Mouse (Mus musculus): ENCODE data around the gene Tmeff1. TPM values are rescaled to one million over a fixed set of nuclear protein-coding genes. Genes with fewer than 3 reads are reported as not detected.

Tmeff1 gene
- polyA plus RNA-seq, 1 experiment, result not detected

DNA sequence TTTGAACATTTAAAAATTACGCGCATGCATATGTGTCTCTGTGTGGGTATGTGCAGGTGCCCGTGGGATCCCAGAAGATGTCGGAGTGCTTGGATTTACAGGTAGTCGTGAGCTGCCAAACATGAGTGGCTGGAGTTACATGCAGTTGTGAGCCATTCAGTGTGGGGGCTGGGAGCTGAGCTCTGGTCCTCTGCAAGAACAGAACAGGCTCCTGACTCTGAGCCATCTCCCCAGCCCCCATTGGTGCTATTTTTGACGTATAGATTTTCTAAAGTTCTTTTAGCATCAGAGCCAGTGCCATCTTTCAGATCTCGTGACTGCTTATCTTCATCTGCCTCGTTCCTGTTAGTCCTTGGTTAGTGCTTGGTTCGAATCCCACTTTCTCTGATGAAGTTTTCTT lies 24.5 kb downstream of the Tmeff1 start:
- Histone ChIP-seq H3K9me3 (no peaks in the 10 kb centered on the region), H3K27me3 (replicated peaks) (no peaks in the 10 kb centered on the region), H3K4me1 (no peaks in the 10 kb centered on the region), H3K36me3 (replicated peaks; ENCODE audit: low read length) (no peaks in the 10 kb centered on the region), H3K4me3 (replicated peaks) (no peak overlapping the region)
- TF ChIP-seq FLI1 (IDR thresholded peaks at IDR 0.05; ENCODE audit: low read length) (no peak), GATA1 (IDR thresholded peaks at IDR 0.05; ENCODE audit: borderline replicate concordance, low read length) (no peak)

DNA sequence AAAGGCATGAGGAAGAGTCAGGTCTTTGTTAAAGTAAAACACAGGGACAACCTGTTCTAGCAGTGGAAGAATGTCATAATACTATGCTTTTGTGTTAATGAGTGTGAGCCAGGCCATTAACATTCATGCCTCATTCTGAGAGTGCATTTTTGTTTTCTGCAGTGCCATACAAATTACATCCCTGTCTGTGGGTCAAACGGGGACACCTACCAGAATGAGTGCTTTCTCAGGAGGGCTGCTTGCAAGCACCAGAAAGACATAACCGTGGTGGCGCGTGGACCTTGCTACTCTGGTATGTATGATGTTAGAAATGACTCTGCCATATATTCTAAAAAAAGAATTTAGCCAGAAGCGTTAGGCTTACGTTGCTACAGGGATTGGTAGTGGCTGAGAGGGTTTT lies 25.3 kb downstream of the Tmeff1 start:
- Histone ChIP-seq H3K27me3 (replicated peaks) (no peaks in the 10 kb centered on the region), H3K4me1 (no peaks in the 10 kb centered on the region), H3K36me3 (replicated peaks; ENCODE audit: low read length) (no peaks in the 10 kb centered on the region), H3K9me3 (no peaks in the 10 kb centered on the region), H3K4me3 (replicated peaks) (no peak overlapping the region)
- TF ChIP-seq GATA1 (IDR thresholded peaks at IDR 0.05; ENCODE audit: borderline replicate concordance, low read length), result no peak
- no peak for TF ChIP-seq FLI1 (IDR thresholded peaks at IDR 0.05; ENCODE audit: low read length)

DNA sequence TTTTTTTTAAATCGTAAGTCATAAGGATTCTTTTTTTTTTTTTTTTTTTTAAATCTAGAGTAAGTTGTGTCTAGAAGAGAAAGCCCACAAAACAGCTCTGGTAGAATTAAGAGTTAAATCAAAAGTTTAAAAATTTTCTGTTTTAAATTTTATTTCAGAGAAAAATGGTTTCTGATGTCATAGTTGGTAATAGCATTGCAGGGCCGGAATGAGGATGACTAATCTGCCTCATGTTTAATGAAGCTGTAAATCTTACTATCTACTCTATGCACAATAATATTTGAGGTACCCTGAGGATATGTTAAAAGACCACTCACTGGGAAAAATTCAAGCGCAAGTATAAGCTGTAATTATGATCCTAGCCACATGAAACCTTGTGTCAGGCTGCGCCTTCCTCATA lies 30.5 kb downstream of the Tmeff1 start:
- Histone ChIP-seq H3K27me3 (replicated peaks) (no peaks in the 10 kb centered on the region), H3K4me1 (no peaks in the 10 kb centered on the region), H3K36me3 (replicated peaks; ENCODE audit: low read length) (no peaks in the 10 kb centered on the region), H3K4me3 (replicated peaks) (no peak overlapping the region), H3K9me3 (peaks cover 10% of the 10 kb centered on the region)
- TF ChIP-seq FLI1 (IDR thresholded peaks at IDR 0.05; ENCODE audit: low read length), result no peak
- TF ChIP-seq GATA1 (IDR thresholded peaks at IDR 0.05; ENCODE audit: borderline replicate concordance, low read length), result no peak

DNA sequence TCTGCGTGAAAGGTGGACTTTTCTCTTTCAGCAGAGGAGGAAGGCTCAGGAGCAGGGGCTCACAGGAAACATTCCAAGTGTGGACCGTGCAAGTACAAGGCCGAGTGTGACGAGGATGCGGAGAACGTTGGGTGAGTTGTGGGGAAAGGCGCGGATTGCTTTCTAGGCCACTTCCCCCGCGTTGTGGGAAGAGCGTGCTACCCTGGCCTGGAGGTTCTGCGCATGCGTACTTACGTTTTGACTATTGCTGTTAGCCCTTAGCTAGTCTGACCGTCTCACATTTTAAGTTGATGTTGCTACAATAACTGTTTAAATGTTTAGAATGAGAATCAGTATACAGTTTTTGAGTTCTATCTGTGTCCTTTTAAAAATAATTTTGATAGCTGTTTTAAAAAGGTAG lies 32.2 kb downstream of the Tmeff1 start:
- Histone ChIP-seq H3K36me3 (replicated peaks; ENCODE audit: low read length) (no peaks in the 10 kb centered on the region), H3K9me3 (peaks cover 10% of the 10 kb centered on the region), H3K27me3 (replicated peaks) (no peaks in the 10 kb centered on the region), H3K4me1 (no peaks in the 10 kb centered on the region), H3K4me3 (replicated peaks) (no peak overlapping the region)
- TF ChIP-seq FLI1 (IDR thresholded peaks at IDR 0.05; ENCODE audit: low read length) (no peak), GATA1 (IDR thresholded peaks at IDR 0.05; ENCODE audit: borderline replicate concordance, low read length) (no peak)

DNA sequence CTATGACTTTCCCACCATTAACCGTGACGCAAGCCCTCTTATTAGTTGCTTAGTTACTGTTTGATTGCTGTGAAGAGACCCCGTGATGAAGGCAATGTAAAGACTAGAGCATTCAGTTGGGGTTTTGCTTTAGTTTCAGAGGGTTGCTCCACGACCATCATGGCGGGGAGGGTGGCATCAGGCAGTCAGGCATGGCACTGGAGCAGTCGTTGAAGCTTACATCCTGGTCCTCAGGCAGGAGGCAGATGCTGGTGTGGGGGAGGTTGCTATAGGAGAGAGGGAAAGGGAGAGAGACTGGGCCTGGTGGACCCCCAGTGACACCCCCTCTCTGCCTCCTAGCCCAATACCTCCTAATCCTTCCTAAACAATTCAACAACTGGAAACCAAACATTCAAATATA lies 35.1 kb downstream of the Tmeff1 start:
- H3K4me1 ChIP-seq, result no peaks in the 10 kb centered on the region
- no peak overlapping the region for H3K4me3 ChIP-seq (replicated peaks)
- H3K27me3 ChIP-seq (replicated peaks), result no peaks in the 10 kb centered on the region
- no peak for TF ChIP-seq GATA1 (IDR thresholded peaks at IDR 0.05; ENCODE audit: borderline replicate concordance, low read length)
- TF ChIP-seq FLI1 (IDR thresholded peaks at IDR 0.05; ENCODE audit: low read length), result no peak
- H3K9me3 ChIP-seq, result peaks cover 27% of the 10 kb centered on the region
- no peaks in the 10 kb centered on the region for H3K36me3 ChIP-seq (replicated peaks; ENCODE audit: low read length)

DNA sequence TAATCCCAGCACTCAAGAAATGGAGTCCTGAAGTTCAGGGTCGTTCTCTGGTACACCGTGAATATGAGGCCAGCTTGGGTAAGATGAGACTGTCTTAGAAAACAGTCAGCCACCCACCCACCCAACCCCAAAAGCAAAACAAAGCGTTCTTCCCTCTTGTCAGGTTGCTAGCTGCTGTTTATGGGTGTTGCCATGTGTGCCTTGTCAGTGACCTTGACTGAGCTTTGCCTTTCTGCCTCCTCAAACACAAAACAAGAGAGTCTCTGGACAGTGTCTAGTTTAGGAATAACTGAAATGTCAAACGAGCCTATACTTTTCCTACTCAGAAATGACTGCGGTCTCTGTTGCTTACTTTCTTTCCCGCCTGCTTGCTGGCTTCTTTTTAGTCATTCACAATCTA lies 37.3 kb downstream of the Tmeff1 start:
- H3K4me3 ChIP-seq (replicated peaks), result no peak overlapping the region
- TF ChIP-seq GATA1 (IDR thresholded peaks at IDR 0.05; ENCODE audit: borderline replicate concordance, low read length) (no peak), FLI1 (IDR thresholded peaks at IDR 0.05; ENCODE audit: low read length) (no peak)

DNA sequence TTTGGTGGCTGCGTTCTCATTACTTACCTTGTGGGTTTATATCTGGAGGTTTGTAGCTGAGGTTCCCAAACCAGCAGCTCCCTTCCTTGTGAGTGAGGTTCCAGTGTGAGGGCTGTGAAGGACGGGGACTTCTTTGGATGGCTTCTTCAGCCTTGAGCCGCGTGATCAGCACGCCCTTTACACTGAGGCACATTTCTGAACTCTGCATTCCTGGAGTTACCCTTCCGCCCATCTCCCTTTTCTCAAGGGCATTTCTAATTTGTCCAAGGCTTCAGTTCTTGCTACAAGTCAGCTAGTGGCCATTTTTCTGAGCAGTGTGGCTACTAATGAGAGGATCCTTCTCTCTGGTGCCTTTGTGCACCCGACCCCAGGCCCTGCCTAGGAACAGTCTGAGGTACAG lies 38.0 kb downstream of the Tmeff1 start:
- no peak overlapping the region for H3K4me3 ChIP-seq (replicated peaks)
- peaks cover 33% of the 10 kb centered on the region for H3K9me3 ChIP-seq
- TF ChIP-seq GATA1 (IDR thresholded peaks at IDR 0.05; ENCODE audit: borderline replicate concordance, low read length) (no peak), FLI1 (IDR thresholded peaks at IDR 0.05; ENCODE audit: low read length) (no peak)
- no peaks in the 10 kb centered on the region for H3K36me3 ChIP-seq (replicated peaks; ENCODE audit: low read length)
- H3K4me1 ChIP-seq, result no peaks in the 10 kb centered on the region
- no peaks in the 10 kb centered on the region for H3K27me3 ChIP-seq (replicated peaks)

More for the DNA sequence above, 37.3 kb downstream of the Tmeff1 start:
- H3K9me3 ChIP-seq, result peaks cover 28% of the 10 kb centered on the region
- no peaks in the 10 kb centered on the region for H3K27me3 ChIP-seq (replicated peaks)
- H3K4me1 ChIP-seq, result no peaks in the 10 kb centered on the region
- no peaks in the 10 kb centered on the region for H3K36me3 ChIP-seq (replicated peaks; ENCODE audit: low read length)

DNA sequence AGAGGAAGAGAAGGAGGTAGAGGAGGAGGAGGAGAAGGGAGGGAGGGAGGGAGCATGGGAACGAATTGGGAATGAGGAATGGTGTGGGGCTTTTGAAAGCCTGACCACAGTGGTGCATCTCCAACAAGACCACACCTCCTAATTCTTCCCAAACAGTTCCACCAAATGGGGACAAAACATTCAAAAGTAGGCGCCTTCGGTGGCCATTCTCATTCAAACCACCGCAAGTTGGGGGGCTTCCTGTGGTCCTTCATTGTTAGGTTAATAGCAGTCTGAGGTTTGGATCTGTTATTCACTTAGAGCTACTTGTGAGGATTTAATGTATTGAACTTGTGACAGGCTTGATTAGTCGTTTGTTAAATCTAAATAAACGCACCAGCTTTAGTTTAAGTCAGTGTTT lies 40.0 kb downstream of the Tmeff1 start:
- TF ChIP-seq FLI1 (IDR thresholded peaks at IDR 0.05; ENCODE audit: low read length), result no peak
- TF ChIP-seq GATA1 (IDR thresholded peaks at IDR 0.05; ENCODE audit: borderline replicate concordance, low read length), result no peak
- no peaks in the 10 kb centered on the region for H3K27me3 ChIP-seq (replicated peaks)
- H3K9me3 ChIP-seq, result peaks cover 39% of the 10 kb centered on the region

DNA sequence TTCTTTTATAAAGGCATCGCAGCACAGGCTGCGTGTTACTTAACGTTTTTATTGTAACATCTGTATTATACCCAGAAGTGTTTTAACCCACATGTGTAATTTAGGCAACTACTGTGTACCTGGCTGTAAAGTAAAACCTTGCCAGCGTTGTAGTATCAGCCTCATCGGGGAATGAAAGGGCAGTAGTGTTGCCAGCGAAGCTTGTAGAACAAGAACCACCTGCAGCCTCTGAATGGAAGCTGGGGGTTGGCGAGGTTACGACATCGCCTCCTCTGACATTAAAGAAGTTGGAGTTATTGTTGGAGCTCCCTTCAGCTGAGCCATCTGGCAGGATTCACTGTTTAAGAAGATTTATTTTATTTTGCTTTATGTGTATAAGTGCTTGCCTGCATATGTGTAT lies 40.9 kb downstream of the Tmeff1 start:
- Histone ChIP-seq H3K4me3 (replicated peaks) (no peak overlapping the region), H3K4me1 (no peaks in the 10 kb centered on the region), H3K9me3 (peaks cover 37% of the 10 kb centered on the region), H3K36me3 (replicated peaks; ENCODE audit: low read length) (no peaks in the 10 kb centered on the region), H3K27me3 (replicated peaks) (no peaks in the 10 kb centered on the region)
- no peak for TF ChIP-seq GATA1 (IDR thresholded peaks at IDR 0.05; ENCODE audit: borderline replicate concordance, low read length)
- TF ChIP-seq FLI1 (IDR thresholded peaks at IDR 0.05; ENCODE audit: low read length), result no peak

More for the DNA sequence above, 40.0 kb downstream of the Tmeff1 start:
- H3K4me1 ChIP-seq, result no peaks in the 10 kb centered on the region
- no peaks in the 10 kb centered on the region for H3K36me3 ChIP-seq (replicated peaks; ENCODE audit: low read length)
- H3K4me3 ChIP-seq (replicated peaks), result no peak overlapping the region

DNA sequence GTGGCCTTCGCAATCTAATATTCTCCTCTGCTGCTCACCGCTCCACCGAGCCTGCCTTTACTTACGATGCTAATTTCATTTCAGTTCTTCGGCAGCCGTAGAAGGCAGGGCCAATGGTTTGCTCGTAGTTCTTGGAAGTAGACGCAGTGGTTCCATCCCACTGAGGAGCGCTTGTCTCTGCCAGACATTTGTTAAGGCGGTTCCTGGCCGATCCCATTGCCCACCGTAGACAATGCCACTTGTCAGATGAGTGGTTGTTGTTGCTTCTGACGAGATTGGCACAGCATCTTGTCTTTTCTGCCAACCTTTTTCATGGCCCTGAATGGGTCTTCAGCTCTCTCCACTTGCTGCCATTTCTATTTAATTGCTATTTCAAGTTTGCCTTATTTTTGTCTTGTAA lies 44.5 kb downstream of the Tmeff1 start:
- Histone ChIP-seq H3K4me1 (no peaks in the 10 kb centered on the region), H3K36me3 (replicated peaks; ENCODE audit: low read length) (no peaks in the 10 kb centered on the region), H3K27me3 (replicated peaks) (no peaks in the 10 kb centered on the region), H3K9me3 (peaks cover 22% of the 10 kb centered on the region), H3K4me3 (replicated peaks) (no peak overlapping the region)
- TF ChIP-seq FLI1 (IDR thresholded peaks at IDR 0.05; ENCODE audit: low read length) (no peak), GATA1 (IDR thresholded peaks at IDR 0.05; ENCODE audit: borderline replicate concordance, low read length) (no peak)

DNA sequence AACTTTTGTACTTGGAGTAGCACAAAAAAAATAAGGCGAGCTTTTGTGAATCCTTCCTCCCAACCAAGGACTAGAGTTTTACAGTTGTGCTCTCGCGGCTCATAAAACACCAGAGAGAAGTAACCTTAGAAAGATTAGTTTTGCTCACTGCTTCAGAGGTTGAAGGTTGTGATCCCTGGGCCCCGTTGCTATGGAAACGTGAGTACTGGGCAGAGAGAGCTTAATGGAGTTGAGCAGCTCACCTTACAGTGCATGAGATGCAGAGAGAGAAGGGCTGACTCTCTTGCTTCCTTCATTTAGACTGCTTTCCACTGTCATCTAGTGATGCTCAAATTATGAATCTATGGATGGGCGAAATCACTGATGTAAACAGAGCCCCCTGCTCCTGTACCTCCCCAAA lies 48.6 kb downstream of the Tmeff1 start:
- no peaks in the 10 kb centered on the region for H3K36me3 ChIP-seq (replicated peaks; ENCODE audit: low read length)
- H3K4me3 ChIP-seq (replicated peaks), result no peak overlapping the region
- H3K9me3 ChIP-seq, result peaks cover 15% of the 10 kb centered on the region
- H3K27me3 ChIP-seq (replicated peaks), result no peaks in the 10 kb centered on the region
- no peaks in the 10 kb centered on the region for H3K4me1 ChIP-seq
- TF ChIP-seq FLI1 (IDR thresholded peaks at IDR 0.05; ENCODE audit: low read length), result no peak
- TF ChIP-seq GATA1 (IDR thresholded peaks at IDR 0.05; ENCODE audit: borderline replicate concordance, low read length), result no peak
